In genomic region chr10:94828734-94829230, GRCm38 (mm10) we compare ENCODE assay signal across 8 mouse cellular contexts.
DNase-seq lines count a peak whose midpoint lies in the region; ATAC-seq lines count a peak whose summit lies in the region.
"Had no signal": no experiment of that assay in that cellular context is flagged by ENCODE, and none has a peak within 500 bp of the region (broad histone marks: within the 10 kb centered on the region; RNA-seq: fewer than 3 reads in every experiment).

No protein-coding gene starts in this region.

- H3K4me1 ChIP-seq in hindbrain, embryonic 15.5 days (replicated peaks), result peaks cover 33% of the 10 kb centered on the region
- H3K4me1 ChIP-seq in hindbrain, embryonic 11.5 days (replicated peaks; ENCODE audit: control insufficient read depth, insufficient read depth, low read length), result no peaks in the 10 kb centered on the region
- H3K4me1 ChIP-seq in neural tube, embryonic 15.5 days, result peaks cover 20% of the 10 kb centered on the region
- peaks cover 15% of the 10 kb centered on the region for H3K4me1 ChIP-seq in stomach, embryonic 14.5 days (ENCODE audit: control insufficient read depth, insufficient read depth, low read length)

- no peak for ATAC-seq in hindbrain, embryonic 15.5 days (ENCODE audit: low FRiP score, low read depth)
- ATAC-seq in hindbrain, embryonic 11.5 days (ENCODE audit: low FRiP score), result no peak
- no peak for ATAC-seq in neural tube, embryonic 15.5 days (ENCODE audit: low FRiP score)
- ATAC-seq in stomach, embryonic 14.5 days (ENCODE audit: insufficient number of reproducible peaks, insufficient read depth, low FRiP score, low read depth), result no peak
- ATAC-seq: intestine, postnatal 0 days had no signal

- no peak overlapping the region for H3K4me2 ChIP-seq in hindbrain, embryonic 15.5 days
- no peak overlapping the region for H3K4me2 ChIP-seq in hindbrain, embryonic 11.5 days (replicated peaks; ENCODE audit: low read depth, low read length)
- H3K4me2 ChIP-seq in neural tube, embryonic 15.5 days, result no peak overlapping the region
- peak overlapping the region; percentile 7 for H3K4me2 ChIP-seq in stomach, embryonic 14.5 days (replicated peaks; ENCODE audit: low read depth, low read length)

- H3K27me3 ChIP-seq in hindbrain, embryonic 15.5 days, result no peaks in the 10 kb centered on the region
- no peaks in the 10 kb centered on the region for H3K27me3 ChIP-seq in hindbrain, embryonic 11.5 days (ENCODE audit: control insufficient read depth, insufficient read depth, low read length)
- no peaks in the 10 kb centered on the region for H3K27me3 ChIP-seq in neural tube, embryonic 15.5 days (replicated peaks)
- no peaks in the 10 kb centered on the region for H3K27me3 ChIP-seq in stomach, embryonic 14.5 days (ENCODE audit: control insufficient read depth, insufficient read depth, low read length)

- 95% methylated on average over 7 of the region's 7 CpGs for WGBS in hindbrain, embryonic 15.5 days
- 92% methylated on average over 7 of the region's 7 CpGs for WGBS in hindbrain, embryonic 11.5 days
- 95% methylated on average over 7 of the region's 7 CpGs for WGBS in neural tube, embryonic 15.5 days
- 95% methylated on average over 7 of the region's 7 CpGs for WGBS in stomach, embryonic 14.5 days

- no peak overlapping the region for H3K9ac ChIP-seq in hindbrain, embryonic 15.5 days
- no peak overlapping the region for H3K9ac ChIP-seq in hindbrain, embryonic 11.5 days (ENCODE audit: low read depth, low read length)
- no peak overlapping the region for H3K9ac ChIP-seq in neural tube, embryonic 15.5 days (replicated peaks)
- no peak overlapping the region for H3K9ac ChIP-seq in stomach, embryonic 14.5 days (replicated peaks; ENCODE audit: low read depth, low read length)

- H3K4me3 ChIP-seq in hindbrain, embryonic 15.5 days, result no peak overlapping the region
- H3K4me3 ChIP-seq in hindbrain, embryonic 11.5 days (ENCODE audit: low read depth, low read length), result no peak overlapping the region
- H3K4me3 ChIP-seq in neural tube, embryonic 15.5 days (replicated peaks), result no peak overlapping the region
- no peak overlapping the region for H3K4me3 ChIP-seq in stomach, embryonic 14.5 days (ENCODE audit: low read depth, low read length)

- H3K9me3 ChIP-seq in hindbrain, embryonic 15.5 days, result no peaks in the 10 kb centered on the region
- H3K9me3 ChIP-seq in hindbrain, embryonic 11.5 days (ENCODE audit: control insufficient read depth, low read length), result no peaks in the 10 kb centered on the region
- H3K9me3 ChIP-seq in neural tube, embryonic 15.5 days (replicated peaks), result no peaks in the 10 kb centered on the region
- no peaks in the 10 kb centered on the region for H3K9me3 ChIP-seq in stomach, embryonic 14.5 days (ENCODE audit: control insufficient read depth, low read depth, low read length)

- H3K36me3 ChIP-seq in hindbrain, embryonic 15.5 days, result peaks cover 21% of the 10 kb centered on the region
- no peaks in the 10 kb centered on the region for H3K36me3 ChIP-seq in hindbrain, embryonic 11.5 days (ENCODE audit: control insufficient read depth, insufficient read depth, low read length)
- peaks cover 17% of the 10 kb centered on the region for H3K36me3 ChIP-seq in neural tube, embryonic 15.5 days
- H3K36me3 ChIP-seq in stomach, embryonic 14.5 days (ENCODE audit: control insufficient read depth, insufficient read depth, low read length), result no peaks in the 10 kb centered on the region

- H3K27ac ChIP-seq in hindbrain, embryonic 15.5 days (replicated peaks), result 0 out of 2 replicates have a peak overlapping the region, but pooled peaks have one; percentile 20
- H3K27ac ChIP-seq in hindbrain, embryonic 11.5 days (ENCODE audit: low read depth, low read length), result no peak overlapping the region
- peak overlapping the region; percentile 80 for H3K27ac ChIP-seq in neural tube, embryonic 15.5 days (replicated peaks)
- H3K27ac ChIP-seq in stomach, embryonic 14.5 days (ENCODE audit: low read length), result no peak overlapping the region; the same call in 1 of the 2 replicates

- DNase-seq in hindbrain, embryonic 11.5 days (ENCODE audit: low spot score), result no peak
- no peak for DNase-seq in neural tube, embryonic 10.5 days (ENCODE audit: extremely low spot score, low spot score)
- peak; percentile 68 for DNase-seq in induced T-regulatory cell, adult 2 months (ENCODE audit: low read depth)
- no peak for DNase-seq in T-cell, adult 2 months (ENCODE audit: low spot score)

Comparison
In these comparisons a context has a peak if more than half of its experiments do, and no peak if none do; other contexts are left out.
1. H3K27ac ChIP-seq: peak in hindbrain, embryonic 15.5 days (single experiment) and neural tube, embryonic 15.5 days (single experiment); none in hindbrain, embryonic 11.5 days (single experiment) and stomach, embryonic 14.5 days (single experiment).